Mouse (Mus musculus): ENCODE measurements around the gene Tdo2. TPM values are rescaled to one million over a fixed set of nuclear protein-coding genes. Genes with fewer than 3 reads are reported as not detected.

Gene Tdo2
- total RNA-seq, 2 experiments from 2014 or later: not detected

Other genes with a start within 250 kb of the Tdo2 start
- 10 to 100 TPM; 10.2 to 11.0 TPM for gene Ctso, start 43.6 kb downstream of the Tdo2 start, total RNA-seq (2021)
- not detected for gene Asic5, start 6.1 kb upstream of the Tdo2 start, total RNA-seq (2021)
- 10 to 100 TPM; 22.2 to 29.1 TPM for gene Gucy1b1, start 98.5 kb upstream of the Tdo2 start, total RNA-seq (2021)
- gene Gucy1a1, start 169.6 kb upstream of the Tdo2 start, total RNA-seq (2021): 10 to 100 TPM; 38.9 to 49.6 TPM

Data from heart, postnatal 10 days (tissue).